Mouse (Mus musculus): Measurements from ENCODE around the gene Olfr1395. TPM values are rescaled to one million over a fixed set of nuclear protein-coding genes. Genes with fewer than 3 reads are reported as not detected.
A peak's percentile ranks its signal among the peaks of the same experiment; 100 is the strongest.

The Olfr1395 gene
- not detected in 2 replicates for polyA plus RNA-seq (2011; ENCODE audit: insufficient read length, low read depth, missing spikeins)

DNA sequence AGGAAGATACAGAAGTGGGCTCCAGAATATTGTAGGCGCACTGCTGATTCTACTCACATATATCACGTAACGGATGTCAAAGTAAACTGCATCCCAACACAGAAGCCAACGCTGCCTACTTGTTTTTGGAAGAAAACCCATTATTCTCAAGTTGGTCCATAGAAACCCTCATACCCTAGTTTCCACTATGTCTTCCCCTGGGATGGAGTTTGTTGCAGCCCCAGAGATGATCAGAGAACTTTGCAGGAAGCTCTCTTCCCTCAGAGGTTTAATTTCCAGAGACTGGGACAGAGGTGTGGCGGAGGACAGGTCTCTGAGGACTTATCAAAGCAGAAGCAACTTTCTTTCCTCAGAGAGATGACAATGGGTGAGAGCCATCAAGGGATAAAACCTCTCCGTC, at the start of gene Olfr1395:
Gene Olfr1395 (plus strand): TSS at position 301 of the 400 bp plus-strand sequence.
- H3K4me1 ChIP-seq (ENCODE audit: control insufficient read depth, insufficient read depth, low read length) = no peaks in the 10 kb centered on the region

DNA sequence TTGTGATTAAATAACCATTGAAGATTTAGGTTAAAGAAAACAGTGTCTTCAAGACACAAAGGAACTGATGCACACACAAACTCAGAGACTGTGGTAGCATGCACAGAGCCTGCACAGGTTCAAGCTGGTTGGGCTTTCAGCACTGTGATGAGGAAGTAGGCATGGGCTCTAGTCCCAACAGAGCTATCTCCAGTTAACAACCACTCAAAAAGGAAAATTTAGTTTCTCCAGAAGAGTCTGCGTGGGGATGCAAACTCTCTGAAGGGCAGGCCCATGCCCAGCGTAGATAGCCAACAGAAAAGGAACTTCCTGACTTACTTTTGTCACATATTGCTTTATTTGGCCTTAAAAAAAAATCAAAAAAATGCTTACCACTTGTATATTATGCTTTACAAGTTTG, 49.3 kb upstream of the Olfr1395 start:
- no peak overlapping the region for H3K27ac ChIP-seq (ENCODE audit: insufficient read depth, low read length)
- TF ChIP-seq POLR2A (IDR thresholded peaks at IDR 0.05; ENCODE audit: low read depth, low read length) (no peak), CTCF (IDR thresholded peaks at IDR 0.05; ENCODE audit: borderline replicate concordance, insufficient read depth, low read length) (no peak)
- peaks cover 3% of the 10 kb centered on the region for H3K4me1 ChIP-seq (ENCODE audit: control insufficient read depth, insufficient read depth, low read length)
- H3K4me3 ChIP-seq (ENCODE audit: insufficient read depth, low read length) = no peak overlapping the region

More for the DNA sequence above, at the start of gene Olfr1395:
- TF ChIP-seq POLR2A (IDR thresholded peaks at IDR 0.05; ENCODE audit: low read depth, low read length) (no peak), CTCF (IDR thresholded peaks at IDR 0.05; ENCODE audit: borderline replicate concordance, insufficient read depth, low read length) (no peak)
- H3K27ac ChIP-seq (ENCODE audit: insufficient read depth, low read length) = no peak within 1 kb of the TSS
- no peak within 1 kb of the TSS for H3K4me3 ChIP-seq (ENCODE audit: insufficient read depth, low read length)

DNA sequence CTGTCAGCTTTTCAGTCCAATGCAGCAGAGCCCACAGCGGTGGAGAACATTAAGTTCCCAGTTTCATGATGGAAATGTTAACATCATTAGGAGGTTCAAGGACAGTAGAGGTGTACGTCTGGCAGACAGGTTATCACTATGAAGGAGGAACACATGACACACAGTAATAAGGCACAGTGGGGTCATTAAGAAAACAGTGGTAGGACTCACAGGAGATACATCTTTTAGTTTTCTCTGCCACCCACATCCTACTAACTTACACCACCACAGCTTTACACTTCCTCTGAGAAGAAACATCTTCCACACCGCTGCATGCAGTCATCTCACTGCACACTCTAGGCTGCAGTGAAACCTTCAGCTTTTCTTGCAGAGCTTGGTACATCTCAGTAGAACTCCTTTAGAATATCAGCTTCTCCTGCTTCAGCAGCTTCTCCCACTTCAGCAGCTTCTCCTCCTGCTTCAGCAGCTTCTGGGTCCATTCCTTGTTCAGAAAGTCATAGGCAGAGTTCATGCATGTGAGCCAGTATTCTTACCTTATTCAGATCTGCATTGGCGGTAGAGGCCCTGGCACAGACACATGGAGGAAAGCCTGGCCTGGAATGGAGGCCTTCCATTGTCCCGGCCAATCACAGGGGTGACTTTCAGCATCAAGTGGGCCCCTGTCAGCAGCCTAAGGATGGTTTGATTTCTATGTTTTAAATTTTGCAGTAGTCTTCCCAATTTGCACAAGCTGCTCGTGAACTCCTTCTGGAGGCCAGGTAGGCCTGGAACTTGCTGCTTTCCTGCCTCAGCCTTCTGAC, 48.0 kb upstream of the Olfr1395 start:
- no peak overlapping the region for H3K27ac ChIP-seq (ENCODE audit: insufficient read depth, low read length)
- H3K4me3 ChIP-seq (ENCODE audit: insufficient read depth, low read length) = no peak overlapping the region
- H3K4me1 ChIP-seq (ENCODE audit: control insufficient read depth, insufficient read depth, low read length) = peaks cover 3% of the 10 kb centered on the region
- TF ChIP-seq POLR2A (IDR thresholded peaks at IDR 0.05; ENCODE audit: low read depth, low read length) (no peak), CTCF (IDR thresholded peaks at IDR 0.05; ENCODE audit: borderline replicate concordance, insufficient read depth, low read length) (no peak)

DNA sequence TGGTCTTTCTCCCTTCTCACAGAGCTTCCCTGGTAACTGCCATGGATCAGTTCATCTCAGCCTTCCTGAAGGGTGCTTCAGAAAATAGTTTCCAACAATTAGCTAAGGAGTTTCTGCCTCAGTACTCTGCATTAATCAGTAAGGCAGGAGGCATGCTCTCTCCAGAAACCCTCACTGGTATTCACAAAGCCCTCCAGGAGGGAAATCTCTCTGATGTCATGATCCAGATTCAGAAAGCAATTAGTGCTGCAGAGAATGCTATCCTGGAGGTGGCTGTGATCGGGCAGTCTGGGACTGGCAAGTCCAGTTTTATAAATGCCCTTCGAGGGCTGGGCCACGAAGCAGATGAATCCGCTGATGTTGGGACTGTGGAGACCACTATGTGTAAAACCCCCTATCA, 46.7 kb upstream of the Olfr1395 start:
- Histone ChIP-seq H3K4me3 (ENCODE audit: insufficient read depth, low read length) (no peak overlapping the region), H3K4me1 (ENCODE audit: control insufficient read depth, insufficient read depth, low read length) (peaks cover 3% of the 10 kb centered on the region), H3K27ac (ENCODE audit: insufficient read depth, low read length) (no peak overlapping the region)
- no peak for TF ChIP-seq CTCF (IDR thresholded peaks at IDR 0.05; ENCODE audit: borderline replicate concordance, insufficient read depth, low read length)

DNA sequence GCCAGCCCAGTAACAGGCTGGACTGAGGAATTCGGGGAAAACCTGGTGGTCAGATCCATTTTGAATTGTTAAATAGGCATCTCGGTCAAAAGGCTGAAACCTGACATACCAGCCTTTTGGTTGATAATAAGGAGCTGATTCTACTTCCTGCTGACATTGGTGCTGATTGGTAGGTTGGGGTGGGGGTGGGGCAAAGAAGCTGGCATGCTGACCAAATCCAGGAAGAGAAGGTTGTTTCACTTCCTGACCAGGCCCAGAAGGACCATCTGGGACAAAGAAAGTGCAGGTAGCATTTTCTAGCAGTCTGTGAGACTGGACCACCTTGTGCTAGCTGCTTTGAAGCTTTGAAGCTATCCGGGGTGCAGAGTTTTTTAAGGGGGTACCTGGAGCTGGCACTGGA, 41.7 kb upstream of the Olfr1395 start:
- TF ChIP-seq POLR2A (IDR thresholded peaks at IDR 0.05; ENCODE audit: low read depth, low read length) = no peak
- TF ChIP-seq CTCF (IDR thresholded peaks at IDR 0.05; ENCODE audit: borderline replicate concordance, insufficient read depth, low read length) = no peak
- H3K4me1 ChIP-seq (ENCODE audit: control insufficient read depth, insufficient read depth, low read length) = no peaks in the 10 kb centered on the region; the same call in 1 of the 2 replicates
- H3K4me3 ChIP-seq (ENCODE audit: insufficient read depth, low read length) = no peak overlapping the region
- no peak overlapping the region for H3K27ac ChIP-seq (ENCODE audit: insufficient read depth, low read length)

- Histone ChIP-seq H3K4me1 (ENCODE audit: control insufficient read depth, insufficient read depth, low read length) (no peaks in the 10 kb centered on the region; the same call in 1 of the 2 replicates), H3K27ac (ENCODE audit: insufficient read depth, low read length) (no peak overlapping the region), H3K4me3 (ENCODE audit: insufficient read depth, low read length) (no peak overlapping the region)
- no peak for TF ChIP-seq CTCF (IDR thresholded peaks at IDR 0.05; ENCODE audit: borderline replicate concordance, insufficient read depth, low read length)
- TF ChIP-seq POLR2A (IDR thresholded peaks at IDR 0.05; ENCODE audit: low read depth, low read length) = no peak
These were observed 40.6 kb upstream of the Olfr1395 start for GRCm38 (mm10) chr11:49101500-49101899.

DNA sequence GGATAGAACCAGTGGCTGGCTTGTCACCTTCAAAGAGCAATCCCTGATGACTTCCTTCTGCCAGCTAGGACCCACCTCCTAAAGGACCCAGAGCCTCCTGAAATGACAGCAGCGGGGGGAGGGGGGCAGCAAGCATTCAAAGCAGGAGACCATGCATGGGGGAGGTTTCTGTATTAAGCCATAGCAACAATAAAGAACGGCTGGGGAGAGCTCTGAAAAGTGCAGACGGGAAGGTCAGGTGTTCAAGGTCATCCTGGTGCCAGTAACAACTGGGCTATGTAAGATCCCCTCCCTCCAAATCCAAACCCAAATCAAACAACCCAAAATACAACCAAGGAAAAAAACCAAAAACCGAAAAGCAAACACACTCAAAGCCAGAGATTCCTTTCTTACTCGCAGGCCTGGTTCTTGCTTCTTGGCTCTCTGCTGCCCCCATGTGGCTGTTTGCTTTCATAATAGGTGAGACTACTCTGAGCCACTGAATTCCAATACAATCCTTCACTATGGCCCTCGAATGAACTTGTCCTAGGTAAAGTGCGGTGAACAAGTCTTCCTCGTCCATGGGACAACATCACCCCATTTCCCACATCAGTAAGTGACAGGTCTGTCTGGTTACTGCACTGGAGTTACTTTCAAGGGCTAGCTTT, 38.9 kb upstream of the Olfr1395 start:
- H3K4me3 ChIP-seq (ENCODE audit: insufficient read depth, low read length) = no peak overlapping the region
- no peak overlapping the region for H3K27ac ChIP-seq (ENCODE audit: insufficient read depth, low read length)
- TF ChIP-seq POLR2A (IDR thresholded peaks at IDR 0.05; ENCODE audit: low read depth, low read length) = no peak
- 0 out of 2 replicates have a peak, but pooled peaks have one; percentile 37 for TF ChIP-seq CTCF (IDR thresholded peaks at IDR 0.05; ENCODE audit: borderline replicate concordance, insufficient read depth, low read length)

GRCm38 (mm10) chr11:49105752-49106151, 36.3 kb upstream of the Olfr1395 start:
- TF ChIP-seq POLR2A (IDR thresholded peaks at IDR 0.05; ENCODE audit: low read depth, low read length) (no peak), CTCF (IDR thresholded peaks at IDR 0.05; ENCODE audit: borderline replicate concordance, insufficient read depth, low read length) (no peak)
- no peak overlapping the region for H3K4me3 ChIP-seq (ENCODE audit: insufficient read depth, low read length)
- H3K27ac ChIP-seq (ENCODE audit: insufficient read depth, low read length) = no peak overlapping the region
- peaks cover 6% of the 10 kb centered on the region for H3K4me1 ChIP-seq (ENCODE audit: control insufficient read depth, insufficient read depth, low read length)

More for the DNA sequence above, 38.9 kb upstream of the Olfr1395 start:
- H3K4me1 ChIP-seq (ENCODE audit: control insufficient read depth, insufficient read depth, low read length) = peaks cover 4% of the 10 kb centered on the region

DNA sequence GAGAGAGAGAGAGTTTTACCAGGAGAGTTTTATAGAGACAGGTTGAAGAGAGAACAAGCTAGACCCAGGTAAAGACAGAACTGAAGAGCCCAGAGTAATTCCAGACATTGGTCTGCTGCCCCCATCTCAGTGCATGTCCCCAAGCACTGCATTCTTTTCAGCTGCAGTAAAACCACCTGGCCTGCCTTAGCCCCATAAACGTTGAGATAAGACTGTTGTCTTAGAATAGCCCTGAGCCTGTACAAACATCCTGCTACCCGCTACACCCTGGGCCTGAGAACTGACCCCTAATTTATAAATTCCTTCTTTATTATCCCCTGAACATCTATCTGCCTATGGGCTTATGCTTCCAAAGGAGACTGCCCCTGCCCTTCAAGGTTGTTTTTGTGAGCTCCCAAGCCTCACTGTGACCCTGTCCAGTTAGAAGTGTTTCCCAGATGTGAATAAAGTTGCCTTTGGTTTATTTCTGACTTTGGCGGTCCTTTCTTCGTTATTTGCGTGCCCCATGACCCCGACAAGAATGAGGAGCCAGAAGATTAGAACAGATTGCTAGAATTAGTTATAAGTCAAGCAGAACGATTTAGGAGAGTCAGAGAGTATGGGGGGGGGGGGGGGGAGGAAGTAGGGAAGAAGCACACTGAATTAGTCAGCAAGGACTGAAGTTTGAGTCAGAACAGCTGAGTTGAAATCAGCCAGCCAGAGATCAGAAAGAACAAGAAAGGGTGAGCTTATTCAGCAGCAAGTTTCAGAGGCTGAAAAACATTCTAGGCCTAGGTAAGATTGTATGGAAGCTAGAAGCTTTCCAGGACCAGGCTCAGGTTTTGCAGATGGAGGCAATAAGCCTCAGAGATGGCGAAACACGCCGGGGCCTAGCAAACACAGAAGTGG, 34.2 kb upstream of the Olfr1395 start:
- no peak overlapping the region for H3K4me3 ChIP-seq (ENCODE audit: insufficient read depth, low read length)
- TF ChIP-seq POLR2A (IDR thresholded peaks at IDR 0.05; ENCODE audit: low read depth, low read length) (no peak), CTCF (IDR thresholded peaks at IDR 0.05; ENCODE audit: borderline replicate concordance, insufficient read depth, low read length) (no peak)
- peaks cover 6% of the 10 kb centered on the region for H3K4me1 ChIP-seq (ENCODE audit: control insufficient read depth, insufficient read depth, low read length)
- peak overlapping the region; percentile 87 for H3K27ac ChIP-seq (ENCODE audit: insufficient read depth, low read length)

Measured in embryonic fibroblast, embryonic 13.5 days (primary cell).